Mouse (Mus musculus) c-Kit-negative CD71-positive TER-119-positive erythroid progenitor cells, embryonic 14.5 days (primary cell): Measurements from ENCODE around the gene Ucma.
"Not testable (repeated sequence)": the region's sequence is repeated elsewhere in the genome, so short reads cannot be mapped to it uniquely, and the experiment has no call there.

Source experiments
- DNase-seq: peaks from one replicate; pipeline ENCODE4 v3.0.0-alpha.2; 2013; ENCODE audit warnings: low read depth, low spot score

Gene Ucma

GRCm38 (mm10) chr2:4975807-4976206, at the start of gene Ucma:
Ucma (plus strand) TSS chr2:4976122.
- no peak for DNase-seq

GRCm38 (mm10) chr2:4927391-4927790, 48.5 kb upstream of the Ucma start:
- DNase-seq = no peak

- no peak for DNase-seq
These were observed 46.7 kb upstream of the Ucma start for GRCm38 (mm10) chr2:4929230-4929629.

GRCm38 (mm10) chr2:4934516-4934915, 41.4 kb upstream of the Ucma start:
- no peak for DNase-seq

GRCm38 (mm10) chr2:4937931-4938330, 38.0 kb upstream of the Ucma start:
- no peak for DNase-seq

- DNase-seq = no peak
These were observed 35.1 kb upstream of the Ucma start for GRCm38 (mm10) chr2:4940861-4941260.

- not testable (repeated sequence) for DNase-seq
These were observed 26.2 kb upstream of the Ucma start for GRCm38 (mm10) chr2:4949691-4950090.

GRCm38 (mm10) chr2:4950986-4951385, 24.9 kb upstream of the Ucma start:
- no peak for DNase-seq

- DNase-seq = no peak
These were observed 21.6 kb upstream of the Ucma start for GRCm38 (mm10) chr2:4954216-4954760.

GRCm38 (mm10) chr2:4958039-4958438, 17.9 kb upstream of the Ucma start:
- no peak for DNase-seq

GRCm38 (mm10) chr2:4967806-4968205, 8.1 kb upstream of the Ucma start:
- no peak for DNase-seq

GRCm38 (mm10) chr2:4969083-4969482, 6.8 kb upstream of the Ucma start:
- DNase-seq = no peak

GRCm38 (mm10) chr2:4978091-4978490, 2.2 kb downstream of the Ucma start:
- DNase-seq = no peak

GRCm38 (mm10) chr2:4983987-4984386, 8.1 kb downstream of the Ucma start:
- DNase-seq = no peak

GRCm38 (mm10) chr2:4985000-4985399, 9.1 kb downstream of the Ucma start:
- DNase-seq = no peak

GRCm38 (mm10) chr2:4986798-4987197, 10.9 kb downstream of the Ucma start:
- no peak for DNase-seq

GRCm38 (mm10) chr2:4987388-4988180, 11.7 kb downstream of the Ucma start:
- DNase-seq = no peak

GRCm38 (mm10) chr2:4988826-4989424, 13.0 kb downstream of the Ucma start:
- no peak for DNase-seq

GRCm38 (mm10) chr2:4993584-4993983, 17.7 kb downstream of the Ucma start:
- DNase-seq = no peak

GRCm38 (mm10) chr2:4994436-4994835, 18.5 kb downstream of the Ucma start:
- DNase-seq = no peak

- no peak for DNase-seq
These were observed 19.7 kb downstream of the Ucma start for GRCm38 (mm10) chr2:4995646-4996045.

GRCm38 (mm10) chr2:4996421-4996824, 20.5 kb downstream of the Ucma start:
- DNase-seq = no peak

GRCm38 (mm10) chr2:4998905-4999304, 23.0 kb downstream of the Ucma start:
- DNase-seq = no peak
